Mouse (Mus musculus): ENCODE measurements around the gene Fhit.

DNA sequence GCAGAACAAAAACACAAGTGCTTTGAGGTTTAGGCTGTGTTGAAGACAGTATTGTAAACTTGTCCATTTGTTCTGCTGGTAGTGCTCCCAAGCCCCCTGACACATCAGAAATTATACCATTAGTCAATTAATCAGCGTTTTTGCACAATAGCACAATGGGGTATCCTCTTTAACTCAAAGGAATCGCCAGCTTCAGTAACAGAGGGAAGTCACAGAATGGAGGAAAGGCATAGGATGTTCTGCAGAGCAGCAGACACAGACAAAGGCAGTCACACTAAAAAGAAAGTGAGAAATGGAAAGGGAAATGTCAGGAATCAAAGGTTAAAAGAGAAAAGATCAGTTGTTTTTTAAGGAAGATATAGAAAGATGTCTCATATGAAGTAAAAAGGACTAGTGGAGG is 348.3 kb downstream of the Fhit start:
- TF ChIP-seq POLR2A (IDR thresholded peaks at IDR 0.05; ENCODE audit: borderline replicate concordance, extremely low read depth, insufficient read depth, insufficient read length, poor library complexity, severe bottlenecking), result no peak
- TF ChIP-seq CTCF (IDR thresholded peaks at IDR 0.05; ENCODE audit: borderline replicate concordance, extremely low read depth, insufficient read depth, insufficient read length), result no peak
